ENCODE assay signal across 23 mouse cellular contexts in the genomic region with DNA sequence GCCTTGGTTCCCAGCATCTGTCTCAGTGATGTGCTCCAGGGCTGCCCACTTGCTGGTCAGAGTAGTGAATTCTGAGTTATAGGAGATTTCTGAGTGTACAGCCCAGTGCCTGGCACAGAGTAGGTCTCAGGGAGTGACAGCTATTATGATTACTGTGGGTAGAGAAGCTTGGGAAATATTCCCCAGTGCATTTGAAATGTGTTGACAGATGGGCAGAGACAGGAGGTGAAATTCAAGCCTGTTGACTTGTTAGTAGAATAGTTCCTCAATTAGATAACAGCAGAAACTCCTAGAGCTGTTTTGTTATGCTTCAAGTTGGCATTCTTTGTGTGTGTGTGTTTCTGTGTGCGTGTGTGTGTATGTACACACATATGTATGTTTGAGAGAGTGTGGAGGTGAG.
DNase-seq lines count a peak whose midpoint lies in the region; ATAC-seq and TF ChIP-seq lines count a peak whose summit lies in the region.
"Had no signal": no experiment of that assay in that cellular context is flagged by ENCODE, and none has a peak within 500 bp of the region (broad histone marks: within the 10 kb centered on the region; RNA-seq: fewer than 3 reads in every experiment).

No protein-coding gene starts in this region.

- WGBS in embryonic facial prominence, embryonic 14.5 days = 79% methylated on average over 1 of the region's 1 CpGs
- 88% methylated on average over 1 of the region's 1 CpGs for WGBS in embryonic facial prominence, embryonic 10.5 days

- H3K36me3 ChIP-seq in embryonic facial prominence, embryonic 14.5 days (ENCODE audit: control insufficient read depth, insufficient read depth, low read length) = no peaks in the 10 kb centered on the region
- H3K36me3 ChIP-seq in embryonic facial prominence, embryonic 10.5 days (replicated peaks) = no peaks in the 10 kb centered on the region
- H3K36me3 ChIP-seq: embryonic facial prominence, embryonic 13.5 days; heart, embryonic 10.5 days; heart, embryonic 13.5 days; hindbrain, embryonic 12.5 days; hindbrain, embryonic 15.5 days had no signal

- no peaks in the 10 kb centered on the region for H3K27me3 ChIP-seq in embryonic facial prominence, embryonic 14.5 days (replicated peaks; ENCODE audit: control insufficient read depth, insufficient read depth, low read length)
- H3K27me3 ChIP-seq in embryonic facial prominence, embryonic 10.5 days (replicated peaks; ENCODE audit: low read depth, poor library complexity, severe bottlenecking) = no peaks in the 10 kb centered on the region
- H3K27me3 ChIP-seq: embryonic facial prominence, embryonic 13.5 days; heart, embryonic 13.5 days; hindbrain, embryonic 12.5 days; hindbrain, embryonic 15.5 days had no signal

- no peak overlapping the region for H3K4me2 ChIP-seq in embryonic facial prominence, embryonic 14.5 days (ENCODE audit: low read depth, low read length)
- H3K4me2 ChIP-seq: embryonic facial prominence, embryonic 13.5 days; heart, embryonic 13.5 days; hindbrain, embryonic 12.5 days; hindbrain, embryonic 15.5 days had no signal

- H3K27ac ChIP-seq in embryonic facial prominence, embryonic 14.5 days (replicated peaks; ENCODE audit: low read depth, low read length) = no peak overlapping the region
- no peak overlapping the region for H3K27ac ChIP-seq in embryonic facial prominence, embryonic 10.5 days (replicated peaks)
- peak overlapping the region; percentile 65 for H3K27ac ChIP-seq in layer of hippocampus, adult 2 months
- H3K27ac ChIP-seq: embryonic facial prominence, embryonic 13.5 days; heart, adult 2 months; heart, embryonic 10.5 days; heart, embryonic 13.5 days; hindbrain, embryonic 12.5 days; hindbrain, embryonic 15.5 days had no signal

- ATAC-seq in embryonic facial prominence, embryonic 14.5 days (ENCODE audit: low read depth) = peak; percentile 57; the same call in 1 of the 2 replicates
- ATAC-seq in frontal cortex, adult (ENCODE audit: low TSS enrichment) = no peak
- ATAC-seq: activated CD4-positive, CD25-positive, alpha-beta regulatory T cell, adult 4 months; forebrain, embryonic 16.5 days had no signal

- no peak for TF ChIP-seq CTCF in layer of hippocampus, adult 2 months (conservative IDR thresholded peaks at IDR 0.05)

- H3K4me1 ChIP-seq in embryonic facial prominence, embryonic 14.5 days (ENCODE audit: control insufficient read depth, insufficient read depth, low read length) = no peaks in the 10 kb centered on the region
- H3K4me1 ChIP-seq in embryonic facial prominence, embryonic 10.5 days = peaks cover 6% of the 10 kb centered on the region
- H3K4me1 ChIP-seq: heart, embryonic 10.5 days; heart, embryonic 13.5 days had no signal

- no peak overlapping the region for H3K4me3 ChIP-seq in embryonic facial prominence, embryonic 14.5 days (ENCODE audit: low read depth, low read length)
- no peak overlapping the region for H3K4me3 ChIP-seq in embryonic facial prominence, embryonic 10.5 days
- H3K4me3 ChIP-seq in layer of hippocampus, adult 2 months = no peak overlapping the region
- H3K4me3 ChIP-seq: embryonic facial prominence, embryonic 13.5 days; heart, adult 2 months; heart, embryonic 10.5 days; heart, embryonic 13.5 days; hindbrain, embryonic 12.5 days; hindbrain, embryonic 15.5 days had no signal

- no peak overlapping the region for H3K9ac ChIP-seq in embryonic facial prominence, embryonic 14.5 days (ENCODE audit: low read depth, low read length)
- H3K9ac ChIP-seq: embryonic facial prominence, embryonic 13.5 days; heart, embryonic 13.5 days; hindbrain, embryonic 12.5 days; hindbrain, embryonic 15.5 days had no signal

- DNase-seq in embryonic facial prominence, embryonic 14.5 days (ENCODE audit: low spot score) = peak; percentile 19
- DNase-seq in embryonic facial prominence, embryonic 10.5 days (ENCODE audit: low spot score) = no peak
- DNase-seq in heart, adult 11 months = peak; percentile 50
- no peak for DNase-seq in heart, postnatal 4 days
- peak; percentile 18 to 29 for DNase-seq in layer of hippocampus, adult 2 months (ENCODE audit: low spot score in 2 of 2)
- no peak for DNase-seq in layer of hippocampus, postnatal 25 days (ENCODE audit: extremely low spot score in 1 of 2, low spot score in 1 of 2)
- DNase-seq: adrenal gland, adult 8-10 months; adrenal gland, postnatal 25 days; cerebellum, adult 11 months; cerebellum, adult 2 months; cerebellum, adult 9-11 months; cerebellum, postnatal 25 days; gastrocnemius, postnatal 25 days; heart, adult 2 months; heart, postnatal 14 days had no signal

- no peaks in the 10 kb centered on the region for H3K9me3 ChIP-seq in embryonic facial prominence, embryonic 14.5 days (ENCODE audit: control insufficient read depth, low read length)
- no peaks in the 10 kb centered on the region for H3K9me3 ChIP-seq in embryonic facial prominence, embryonic 10.5 days
- H3K9me3 ChIP-seq: embryonic facial prominence, embryonic 13.5 days; heart, embryonic 10.5 days; heart, embryonic 13.5 days; hindbrain, embryonic 12.5 days; hindbrain, embryonic 15.5 days had no signal

Comparison
In these comparisons a context has a peak if more than half of its experiments do, and no peak if none do; other contexts are left out.
1. DNase-seq: peak in embryonic facial prominence, embryonic 14.5 days (single experiment), heart, adult 11 months (single experiment) and layer of hippocampus, adult 2 months (2 of 2); none in embryonic facial prominence, embryonic 10.5 days (single experiment), heart, postnatal 4 days (single experiment) and layer of hippocampus, postnatal 25 days (0 of 2).